Mouse (Mus musculus): ENCODE results near the gene Phykpl.
A peak's percentile ranks its signal among the peaks of the same experiment; 100 is the strongest.
"Not testable (repeated sequence)": the region's sequence is repeated elsewhere in the genome, so short reads cannot be mapped to it uniquely, and the experiment has no call there.

The Phykpl gene

DNA sequence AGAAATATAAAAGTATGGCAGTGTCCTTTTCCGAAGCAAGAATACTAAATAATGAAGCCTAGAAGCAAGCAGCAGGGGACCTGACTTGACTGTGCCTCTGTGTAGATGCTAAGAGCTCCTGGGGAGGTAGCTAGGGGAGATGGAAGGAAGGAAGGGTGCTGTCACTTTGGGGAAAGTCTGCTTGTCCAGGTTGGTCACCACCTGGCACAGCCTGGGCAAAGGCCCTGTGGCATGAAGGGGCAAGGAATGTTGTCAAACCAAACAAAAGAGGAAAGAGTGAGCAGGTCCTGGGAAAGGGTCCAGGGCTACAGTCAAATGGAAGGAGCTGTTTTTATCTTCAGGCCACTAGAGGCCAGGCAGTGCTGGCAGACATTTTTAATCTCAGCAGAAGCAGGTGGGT lies 2.5 kb downstream of the Phykpl start:
- no peak for DNase-seq

GRCm38 (mm10) chr11:51588833-51589232 lies 4.3 kb downstream of the Phykpl start:
- no peak for DNase-seq

GRCm38 (mm10) chr11:51590002-51590401 lies 5.4 kb downstream of the Phykpl start:
- DNase-seq = no peak

- DNase-seq = no peak
Observed at GRCm38 (mm10) chr11:51591168-51591567, 6.6 kb downstream of the Phykpl start.

DNA sequence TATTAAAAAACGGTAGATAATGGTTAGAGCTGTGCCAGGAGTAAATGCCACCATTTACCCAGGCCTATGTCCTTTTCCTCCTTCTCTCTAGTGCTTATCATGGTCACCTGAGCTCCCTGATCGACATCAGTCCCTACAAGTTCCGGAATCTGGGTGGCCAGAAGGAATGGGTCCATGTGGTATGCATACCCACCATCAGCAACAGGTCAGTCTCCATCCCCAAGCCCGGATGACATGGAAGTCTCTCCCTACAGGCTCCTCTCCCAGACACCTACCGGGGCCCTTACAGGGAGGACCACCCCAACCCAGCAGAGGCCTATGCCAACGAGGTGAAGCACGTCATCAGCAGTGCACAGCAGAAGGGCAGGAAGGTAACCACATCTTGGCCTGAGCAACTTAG lies 7.4 kb downstream of the Phykpl start:
- DNase-seq = no peak

DNA sequence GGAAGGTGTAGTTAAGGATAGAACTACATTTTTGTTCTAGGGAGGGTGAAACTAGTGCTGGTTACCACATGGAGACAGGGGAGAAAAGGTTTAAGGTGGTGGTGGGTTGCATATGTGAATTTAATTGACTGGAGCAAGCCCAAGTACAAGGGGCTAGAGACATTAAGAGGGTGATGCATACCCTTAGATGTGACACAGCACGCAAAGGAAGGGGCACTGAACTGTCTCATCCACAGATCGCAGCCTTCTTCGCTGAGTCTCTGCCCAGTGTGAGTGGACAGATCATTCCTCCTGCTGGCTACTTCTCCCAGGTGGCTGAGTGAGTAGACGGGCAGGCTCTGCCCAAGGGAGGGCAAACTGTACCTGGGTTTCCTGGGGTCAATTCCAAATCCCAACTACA lies 8.8 kb downstream of the Phykpl start:
- no peak for DNase-seq

- no peak for DNase-seq
Observed at GRCm38 (mm10) chr11:51593849-51594248, 9.3 kb downstream of the Phykpl start.

DNA sequence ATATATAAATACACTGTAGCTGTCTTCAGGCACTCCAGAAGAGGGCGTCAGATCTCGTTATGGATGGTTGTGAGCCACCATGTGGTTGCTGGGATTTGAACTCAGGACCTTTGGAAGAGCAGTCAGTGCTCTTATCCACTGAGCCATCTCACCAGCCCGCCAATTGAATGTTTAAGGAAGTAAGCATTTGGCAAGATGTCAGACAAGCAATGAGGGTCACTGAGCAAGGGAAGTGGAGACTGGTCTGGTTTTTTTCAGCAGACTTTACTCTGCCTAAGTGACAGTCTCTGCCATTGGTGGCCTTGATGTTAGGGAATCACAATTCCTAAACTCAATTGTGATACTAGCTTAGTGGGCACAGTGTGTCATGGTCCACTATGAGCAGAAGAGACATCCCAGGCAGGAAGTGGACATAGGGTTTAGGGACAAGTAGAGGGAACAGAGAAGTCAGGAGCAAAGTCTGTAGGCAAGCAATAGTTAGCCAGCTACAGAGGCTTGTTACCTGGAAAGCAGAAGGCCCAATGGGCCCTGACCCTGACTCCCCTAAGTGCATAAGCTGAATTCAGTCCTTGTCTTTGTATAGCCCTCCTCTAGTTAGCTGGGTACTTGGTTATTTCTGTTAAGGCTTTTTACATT lies 10.3 kb downstream of the Phykpl start:
- no peak for DNase-seq

- no peak for DNase-seq
Observed at GRCm38 (mm10) chr11:51595459-51596083, 11.0 kb downstream of the Phykpl start.

- no peak for DNase-seq
Observed at GRCm38 (mm10) chr11:51597553-51597952, 13.0 kb downstream of the Phykpl start.

GRCm38 (mm10) chr11:51602253-51602652 lies 17.7 kb downstream of the Phykpl start:
- no peak for DNase-seq

- peak; percentile 92 for DNase-seq
Observed at GRCm38 (mm10) chr11:51605602-51606446, 21.3 kb downstream of the Phykpl start.

DNA sequence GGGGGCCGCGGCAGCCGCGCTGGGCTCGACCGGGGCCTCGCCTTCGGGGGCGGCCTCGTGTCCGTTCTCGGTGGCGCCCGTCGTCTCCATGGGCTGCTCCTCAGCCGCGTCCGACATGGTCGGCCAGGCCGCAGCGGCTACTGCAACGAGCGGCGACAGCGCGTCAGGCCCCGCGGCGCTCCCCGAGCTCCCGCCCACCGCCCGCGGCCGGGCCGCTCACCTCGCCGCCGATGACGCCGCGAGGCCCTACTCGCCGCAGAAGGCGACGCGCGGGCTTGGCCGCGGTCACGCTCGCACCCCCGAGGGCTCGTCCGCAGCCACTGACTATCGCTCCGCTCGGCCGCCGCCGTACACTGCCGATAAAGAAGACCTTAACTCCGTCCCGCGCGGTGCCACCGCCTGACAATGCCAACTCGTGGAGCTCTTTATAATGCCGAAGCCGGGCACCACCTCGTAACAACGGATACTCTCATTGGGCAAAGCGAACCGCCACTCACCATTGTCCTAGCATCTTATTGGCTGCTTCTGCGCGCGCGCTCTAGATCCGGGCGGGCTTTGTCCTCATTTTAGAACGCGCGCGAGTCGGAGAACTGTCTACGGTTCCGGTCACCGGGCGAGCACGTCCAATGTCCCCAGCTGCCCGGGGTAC lies 22.0 kb downstream of the Phykpl start, which contains the start of gene Hnrnpab:
TSS of gene Hnrnpab (minus strand) at position 401 of the 649 bp plus-strand sequence.
- DNase-seq = peak; percentile 97

DNA sequence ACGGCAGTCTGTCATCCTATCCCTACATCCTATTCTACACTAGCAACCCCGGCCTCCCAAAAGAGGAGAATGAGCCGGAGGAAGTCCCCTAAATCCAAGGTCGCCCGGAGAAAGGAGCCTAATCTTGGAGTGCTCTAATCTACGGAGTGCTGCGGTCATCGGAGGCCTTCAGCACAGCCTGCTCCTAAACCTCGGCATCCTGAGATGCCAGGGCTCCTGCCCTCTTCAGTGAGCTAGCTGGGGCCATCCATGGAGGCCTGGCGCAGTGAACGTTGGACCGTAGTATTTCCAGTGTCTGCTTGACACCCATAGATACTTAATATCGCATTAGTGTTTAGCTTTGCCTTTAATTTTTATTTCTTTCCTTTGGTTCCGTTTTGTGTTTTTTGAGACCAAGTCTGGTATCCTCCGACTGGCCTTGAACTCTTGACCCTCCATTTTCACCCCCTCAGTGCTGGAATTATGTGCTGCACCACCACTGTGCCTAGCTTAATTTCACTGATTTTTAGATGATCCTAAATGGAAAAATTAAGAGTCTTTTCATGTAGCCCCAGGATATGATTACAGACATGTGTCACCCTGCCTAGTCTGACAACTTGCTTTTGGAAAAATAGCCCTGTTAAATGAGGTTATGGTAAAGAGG lies 22.7 kb downstream of the Phykpl start:
- no peak for DNase-seq

- peak; percentile 59 for DNase-seq
Observed at GRCm38 (mm10) chr11:51609266-51609909, 24.8 kb downstream of the Phykpl start.

- DNase-seq = not testable (repeated sequence)
Observed at GRCm38 (mm10) chr11:51609940-51610339, 25.4 kb downstream of the Phykpl start.

- DNase-seq = no peak
Observed at GRCm38 (mm10) chr11:51614256-51614655, 29.7 kb downstream of the Phykpl start.

DNA sequence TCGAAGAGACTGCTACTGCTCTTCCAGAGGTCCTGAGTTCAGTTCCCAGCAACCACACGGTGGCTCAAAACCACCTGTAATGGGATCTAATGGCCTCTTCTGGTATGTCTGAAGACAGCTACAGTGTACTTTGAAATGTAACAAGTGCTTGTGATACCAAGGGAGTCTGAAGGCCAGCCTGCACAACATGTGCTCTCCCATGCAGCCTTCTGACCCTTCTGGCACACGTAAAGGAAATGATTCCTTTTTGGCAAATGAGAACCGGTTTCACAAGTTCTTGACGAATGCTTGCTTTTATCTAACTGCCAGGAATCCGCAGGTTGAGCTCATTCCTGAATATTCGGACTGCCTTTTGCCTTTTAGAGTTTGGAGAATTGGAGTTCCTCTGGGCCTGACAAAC lies 30.6 kb downstream of the Phykpl start:
- DNase-seq = no peak

GRCm38 (mm10) chr11:51615601-51616000 lies 31.0 kb downstream of the Phykpl start:
- DNase-seq = peak; percentile 91

- DNase-seq = not testable (repeated sequence)
Observed at GRCm38 (mm10) chr11:51616113-51616512, 31.6 kb downstream of the Phykpl start.

DNA sequence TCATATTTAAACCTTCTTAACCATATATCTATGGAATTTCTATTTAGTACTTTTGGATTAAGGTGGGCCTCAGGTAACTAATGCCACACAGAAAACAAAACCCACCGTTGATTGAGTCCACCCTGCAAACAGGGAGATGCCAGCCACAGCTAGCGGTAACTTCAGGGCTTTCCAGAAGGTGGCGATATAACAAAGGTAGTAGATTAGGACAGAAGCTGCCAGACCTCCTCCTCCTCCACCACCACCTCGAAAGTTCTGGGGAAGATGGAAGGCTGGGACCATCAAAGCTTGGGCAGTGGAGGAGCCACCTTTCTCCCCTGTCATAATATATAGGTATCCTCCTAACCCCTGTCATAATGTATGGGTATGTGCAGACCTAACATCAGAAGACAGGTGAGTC lies 33.1 kb downstream of the Phykpl start:
- peak; percentile 73 for DNase-seq

- no peak for DNase-seq
Observed at GRCm38 (mm10) chr11:51618894-51619408, 34.4 kb downstream of the Phykpl start.

Data from liver (tissue).